Mouse (Mus musculus) heart, postnatal 0 days (tissue): ENCODE measurements around the gene Tlk2. TPM values are rescaled to one million over a fixed set of nuclear protein-coding genes. Genes with fewer than 3 reads are reported as not detected.

Experiments used
- ATAC-seq: fragments of 200-750 bp; cut with Nextera tagmentation; 2 replicates; pipeline ENCODE4 v1.8.0; 2017; ENCODE audit warnings: low read depth, moderate number of reproducible peaks, moderate library complexity; ENCODE audit not compliant: insufficient read depth
- DNase-seq: peaks from one replicate; pipeline ENCODE4 v3.0.0-alpha.2; 2016; ENCODE audit warnings: low spot score
- H3K27ac ChIP-seq: fragments of 300-500 bp; sonication (generic); 2 replicates; pipeline ENCODE4 v1.5.1; 2014; ENCODE audit warnings: low read depth, mild to moderate bottlenecking
- H3K27me3 ChIP-seq: fragments of 300-500 bp; sonication (generic); 2 replicates; pipeline ENCODE4 v1.6.1; 2014; ENCODE audit warnings: low read length, mixed read lengths; ENCODE audit not compliant: control insufficient read depth, insufficient read depth
- H3K36me3 ChIP-seq: fragments of 300-500 bp; sonication (generic); replicated peaks from 2 replicates; pipeline ENCODE4 v1.6.1; 2014; ENCODE audit warnings: low read length, mixed read lengths; ENCODE audit not compliant: control insufficient read depth, insufficient read depth
- H3K4me1 ChIP-seq: fragments of 300-500 bp; sonication (generic); 2 replicates; pipeline ENCODE4 v1.6.1; 2014; ENCODE audit warnings: antibody characterized with exemption; ENCODE audit not compliant: control insufficient read depth, insufficient read depth
- H3K4me2 ChIP-seq: fragments of 300-500 bp; sonication (generic); 2 replicates; pipeline ENCODE4 v1.6.1; 2014; ENCODE audit warnings: low read depth, mild to moderate bottlenecking, low read length, moderate library complexity
- H3K4me3 ChIP-seq: fragments of 300-500 bp; sonication (generic); 2 replicates; pipeline ENCODE4 v1.5.1; 2014; ENCODE audit warnings: low read depth, low read length
- H3K9ac ChIP-seq: fragments of 300-500 bp; sonication (generic); replicated peaks from 2 replicates; pipeline ENCODE4 v1.6.1; 2014; ENCODE audit warnings: low read depth, low read length, mixed read lengths
- H3K9me3 ChIP-seq: fragments of 300-500 bp; sonication (generic); replicated peaks from 2 replicates; pipeline ENCODE4 v1.6.1; 2016; ENCODE audit warnings: low read length; ENCODE audit not compliant: control insufficient read depth
- CTCF ChIP-seq: IDR thresholded peaks from 2 replicates; pipeline ENCODE4 v1.5.1; 2016; ENCODE audit warnings: antibody characterized with exemption, control low read depth, low read depth
- EP300 ChIP-seq: IDR thresholded peaks from 2 replicates; pipeline ENCODE4 v1.6.1; 2016; ENCODE audit warnings: antibody characterized with exemption, low read depth
- WGBS: fragments of 180-500 bp; shearing (Covaris S2); extraction: QIAGEN DNeasy Blood & Tissue Kit; methylation state at CpG from one replicate; pipeline ENCODE4 v1.1.7; 2014; 5-methylcytosine and 5-hydroxymethylcytosine counted together
- polyA plus RNA-seq: library from polyadenylated mRNA; unstranded; fragments of >200 nt; fragmentation: Nextera tagmentation; extraction: Ambion mirVana; gene quantifications from 2 replicates; pipeline ENCODE4 v1.2.1, GENCODE M21; 2015
- total RNA-seq: library from RNA; depleted of rRNA; stranded (reverse); fragments of >200 nt; gene quantifications from 2 replicates; pipeline ENCODE4 v1.2.3, GENCODE M21; 2014; ENCODE audit warnings: low replicate concordance

Tlk2 gene
- total and polyA plus RNA-seq, 2 experiments from 2014 or later = 10.7 to 22.5 TPM

GRCm38 (mm10) chr11:105164516-105165510 lies 13.8 kb upstream of the Tlk2 start:
- TF ChIP-seq EP300 (no peak), CTCF (no peak)
- H3K9me3 ChIP-seq = peaks cover 20% of the 10 kb centered on the region; the same call in 1 of the 2 replicates
- no peak overlapping the region for H3K27ac ChIP-seq
- H3K4me1 ChIP-seq = no peaks in the 10 kb centered on the region
- no peak overlapping the region for H3K4me2 ChIP-seq
- H3K36me3 ChIP-seq = no peaks in the 10 kb centered on the region
- H3K9ac ChIP-seq = no peak overlapping the region
- ATAC-seq = no peak; the same call in 1 of the 2 replicates
- no peak overlapping the region for H3K4me3 ChIP-seq
- 75% methylated on average over 69 of the region's 69 CpGs for WGBS
- DNase-seq = no peak
- no peaks in the 10 kb centered on the region for H3K27me3 ChIP-seq

- DNase-seq (no peak), ATAC-seq (no peak)
- Histone ChIP-seq H3K4me3 (no peak overlapping the region), H3K9me3 (peaks cover 20% of the 10 kb centered on the region; the same call in 1 of the 2 replicates), H3K4me1 (no peaks in the 10 kb centered on the region), H3K27ac (no peak overlapping the region), H3K27me3 (no peaks in the 10 kb centered on the region), H3K9ac (no peak overlapping the region), H3K36me3 (no peaks in the 10 kb centered on the region), H3K4me2 (no peak overlapping the region)
- WGBS = 84% methylated on average over 10 of the region's 10 CpGs
- no peak for TF ChIP-seq EP300
- no peak for TF ChIP-seq CTCF
Measured at GRCm38 (mm10) chr11:105166780-105167179, 11.8 kb upstream of the Tlk2 start.

- TF ChIP-seq EP300 = no peak
- TF ChIP-seq CTCF = no peak
- no peak for ATAC-seq
- WGBS = 47% methylated on average over 4 of the region's 4 CpGs
- Histone ChIP-seq H3K27me3 (no peaks in the 10 kb centered on the region), H3K4me2 (peak overlapping the region; percentile 92), H3K27ac (peak overlapping the region; percentile 98), H3K36me3 (peaks cover 4% of the 10 kb centered on the region; the same call in 1 of the 2 replicates), H3K9ac (no peak overlapping the region), H3K4me3 (peak overlapping the region; percentile 90; the same call in 1 of the 2 replicates), H3K9me3 (no peaks in the 10 kb centered on the region), H3K4me1 (peaks cover 20% of the 10 kb centered on the region)
- no peak for DNase-seq
Measured at GRCm38 (mm10) chr11:105179523-105179922, 916 bp downstream of the Tlk2 start.

GRCm38 (mm10) chr11:105180471-105181091 lies 2.0 kb downstream of the Tlk2 start:
- H3K4me2 ChIP-seq = peak overlapping the region; percentile 92
- peak overlapping the region; percentile 99 for H3K9ac ChIP-seq
- peaks cover 13% of the 10 kb centered on the region; the same call in 1 of the 2 replicates for H3K36me3 ChIP-seq
- no peaks in the 10 kb centered on the region for H3K27me3 ChIP-seq
- peak overlapping the region; percentile 90 for H3K4me3 ChIP-seq
- peaks cover 20% of the 10 kb centered on the region for H3K4me1 ChIP-seq
- H3K9me3 ChIP-seq = no peaks in the 10 kb centered on the region
- DNase-seq (no peak), ATAC-seq (peak; percentile 14)
- TF ChIP-seq EP300 (no peak), CTCF (no peak)
- under 1% methylated on average over 35 of the region's 35 CpGs for WGBS
- H3K27ac ChIP-seq = peak overlapping the region; percentile 98

GRCm38 (mm10) chr11:105181126-105181637 lies 2.6 kb downstream of the Tlk2 start:
- ATAC-seq = peak; percentile 95
- peaks cover 18% of the 10 kb centered on the region for H3K36me3 ChIP-seq
- H3K4me3 ChIP-seq = peak overlapping the region; percentile 90
- 1% methylated on average over 56 of the region's 60 CpGs for WGBS
- DNase-seq = peak; percentile 94
- TF ChIP-seq EP300 = no peak
- TF ChIP-seq CTCF = no peak
- peaks cover 20% of the 10 kb centered on the region for H3K4me1 ChIP-seq
- H3K4me2 ChIP-seq = peak overlapping the region; percentile 92
- H3K27ac ChIP-seq = peak overlapping the region; percentile 98
- no peaks in the 10 kb centered on the region for H3K9me3 ChIP-seq
- peak overlapping the region; percentile 99 for H3K9ac ChIP-seq
- no peaks in the 10 kb centered on the region for H3K27me3 ChIP-seq
